Mouse (Mus musculus) mouse embryonic stem cell (cell line): ENCODE measurements around the gene Gm3409.
"Not testable (repeated sequence)": the region's sequence is repeated elsewhere in the genome, so short reads cannot be mapped to it uniquely, and the experiment has no call there.

ENCODE experiments used
- in situ Hi-C, 2 experiments: fragments of 300-500 bp; cut with MboI; formaldehyde crosslinking; loops; 1 replicate in 1 of 2; 3 replicates in 1 of 2; pipeline ENCODE4 v1.14.3; 2019 to 2020; ENCODE audit warnings: low sequenced_read_pairs in 2 of 2, low pct_unique_long_range_greater_than_20kb in 1 of 2, mixed read lengths in 1 of 2; ENCODE audit not compliant: unreplicated experiment in 1 of 2

The Gm3409 gene

DNA sequence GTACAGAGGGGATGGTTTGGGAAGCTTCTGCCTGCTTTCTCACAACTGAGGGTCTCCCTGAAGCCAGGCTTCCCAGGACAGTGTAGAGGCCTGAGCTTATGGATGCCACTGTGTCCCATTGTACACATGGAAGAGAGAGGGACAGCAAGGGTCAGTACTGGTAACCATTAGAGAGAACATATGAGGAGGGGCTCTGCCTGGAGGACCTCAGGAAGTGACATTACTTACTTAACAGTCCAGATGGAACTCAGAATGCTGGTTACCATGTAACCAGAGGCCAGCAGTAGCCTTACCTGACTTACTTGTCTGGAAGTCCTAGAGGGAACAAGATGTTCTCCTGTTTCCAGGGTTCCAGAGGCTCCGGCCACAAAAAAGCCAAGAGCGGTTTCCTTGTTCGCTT is at the start of gene Gm3409:
Gene Gm3409, plus strand, starts transcription at position 301 of the 400 bp plus-strand sequence.
- in situ Hi-C loops: not testable (repeated sequence)

DNA sequence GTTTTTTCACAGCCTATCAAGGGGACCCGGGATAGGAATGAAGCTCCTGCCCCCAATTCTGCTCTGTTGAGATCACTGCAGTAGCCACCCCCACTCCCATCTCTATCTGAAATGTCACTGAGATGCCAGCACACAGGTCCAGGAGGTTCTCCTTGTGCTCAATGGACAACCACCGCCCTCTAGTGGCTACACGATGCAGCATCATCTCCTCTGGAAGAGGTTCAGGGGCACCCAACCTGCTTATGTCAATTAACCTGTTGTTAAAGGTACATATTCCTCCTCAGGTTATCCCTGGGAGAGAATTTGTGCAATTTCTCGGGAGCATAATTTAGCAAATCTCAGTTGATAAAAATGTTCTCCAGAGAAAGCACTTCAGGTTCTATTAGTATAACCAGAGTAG is 48.5 kb upstream of the Gm3409 start:
- in situ Hi-C loops: loop anchor here in 1 of 2 experiments (25.0 kb wide), 1 partner anchor 127 kb away; no protein-coding TSS in a partner anchor

DNA sequence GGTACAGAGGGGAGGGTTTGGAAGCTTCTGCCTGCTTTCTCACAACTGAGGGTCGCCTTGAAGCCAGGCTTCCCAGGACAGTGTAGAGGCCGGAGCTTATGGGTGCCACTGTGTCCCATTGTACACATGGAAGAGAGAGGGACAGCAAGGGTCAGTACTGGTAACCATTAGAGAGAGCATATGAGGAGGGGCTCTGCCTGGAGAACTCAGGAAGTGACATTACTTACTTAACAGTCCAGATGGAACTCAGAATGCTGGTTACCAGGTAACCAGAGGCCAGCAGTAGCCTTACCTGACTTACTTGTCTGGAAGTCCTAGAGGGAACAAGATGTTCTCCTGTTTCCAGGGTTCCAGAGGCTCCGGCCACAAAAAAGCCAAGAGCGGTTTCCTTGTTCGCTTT is 46.4 kb upstream of the Gm3409 start, which contains the start of gene Gm6370:
Gene Gm6370, plus strand, starts transcription at position 301 of the 400 bp plus-strand sequence.
- in situ Hi-C loops: loop anchor here in 1 of 2 experiments (25.0 kb wide), 1 partner anchor 129 kb away; no protein-coding TSS in a partner anchor

DNA sequence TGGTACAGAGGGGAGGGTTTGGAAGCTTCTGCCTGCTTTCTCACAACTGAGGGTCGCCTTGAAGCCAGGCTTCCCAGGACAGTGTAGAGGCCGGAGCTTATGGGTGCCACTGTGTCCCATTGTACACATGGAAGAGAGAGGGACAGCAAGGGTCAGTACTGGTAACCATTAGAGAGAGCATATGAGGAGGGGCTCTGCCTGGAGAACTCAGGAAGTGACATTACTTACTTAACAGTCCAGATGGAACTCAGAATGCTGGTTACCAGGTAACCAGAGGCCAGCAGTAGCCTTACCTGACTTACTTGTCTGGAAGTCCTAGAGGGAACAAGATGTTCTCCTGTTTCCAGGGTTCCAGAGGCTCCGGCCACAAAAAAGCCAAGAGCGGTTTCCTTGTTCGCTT is 35.3 kb upstream of the Gm3409 start, which contains the start of gene 4930449I24Rik:
Gene 4930449I24Rik, plus strand, starts transcription at position 301 of the 400 bp plus-strand sequence.
- in situ Hi-C loops: not testable (repeated sequence)

DNA sequence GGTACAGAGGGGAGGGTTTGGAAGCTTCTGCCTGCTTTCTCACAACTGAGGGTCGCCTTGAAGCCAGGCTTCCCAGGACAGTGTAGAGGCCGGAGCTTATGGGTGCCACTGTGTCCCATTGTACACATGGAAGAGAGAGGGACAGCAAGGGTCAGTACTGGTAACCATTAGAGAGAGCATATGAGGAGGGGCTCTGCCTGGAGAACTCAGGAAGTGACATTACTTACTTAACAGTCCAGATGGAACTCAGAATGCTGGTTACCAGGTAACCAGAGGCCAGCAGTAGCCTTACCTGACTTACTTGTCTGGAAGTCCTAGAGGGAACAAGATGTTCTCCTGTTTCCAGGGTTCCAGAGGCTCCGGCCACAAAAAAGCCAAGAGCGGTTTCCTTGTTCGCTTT is 23.6 kb upstream of the Gm3409 start, which contains the start of gene Gm3402:
Gene Gm3402, plus strand, starts transcription at position 301 of the 400 bp plus-strand sequence.
- in situ Hi-C loops: not testable (repeated sequence)

DNA sequence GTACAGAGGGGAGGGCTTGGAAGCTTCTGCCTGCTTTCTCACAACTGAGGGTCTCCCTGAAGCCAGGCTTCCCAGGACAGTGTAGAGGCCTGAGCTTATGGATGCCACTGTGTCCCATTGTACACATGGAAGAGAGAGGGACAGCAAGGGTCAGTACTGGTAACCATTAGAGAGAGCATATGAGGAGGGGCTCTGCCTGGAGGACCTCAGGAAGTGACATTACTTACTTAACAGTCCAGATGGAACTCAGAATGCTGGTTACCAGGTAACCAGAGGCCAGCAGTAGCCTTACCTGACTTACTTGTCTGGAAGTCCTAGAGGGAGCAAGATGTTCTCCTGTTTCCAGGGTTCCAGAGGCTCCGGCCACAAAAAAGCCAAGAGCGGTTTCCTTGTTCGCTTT is 11.9 kb upstream of the Gm3409 start, which contains the start of gene Gm3404:
Gene Gm3404, plus strand, starts transcription at position 301 of the 400 bp plus-strand sequence.
- in situ Hi-C loops: not testable (repeated sequence)

DNA sequence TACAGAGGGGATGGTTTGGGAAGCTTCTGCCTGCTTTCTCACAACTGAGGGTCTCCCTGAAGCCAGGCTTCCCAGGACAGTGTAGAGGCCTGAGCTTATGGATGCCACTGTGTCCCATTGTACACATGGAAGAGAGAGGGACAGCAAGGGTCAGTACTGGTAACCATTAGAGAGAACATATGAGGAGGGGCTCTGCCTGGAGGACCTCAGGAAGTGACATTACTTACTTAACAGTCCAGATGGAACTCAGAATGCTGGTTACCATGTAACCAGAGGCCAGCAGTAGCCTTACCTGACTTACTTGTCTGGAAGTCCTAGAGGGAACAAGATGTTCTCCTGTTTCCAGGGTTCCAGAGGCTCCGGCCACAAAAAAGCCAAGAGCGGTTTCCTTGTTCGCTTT is 18.4 kb downstream of the Gm3409 start, which contains the start of gene Gm3415:
Gene Gm3415, plus strand, starts transcription at position 301 of the 400 bp plus-strand sequence.
- in situ Hi-C loops: not testable (repeated sequence)

DNA sequence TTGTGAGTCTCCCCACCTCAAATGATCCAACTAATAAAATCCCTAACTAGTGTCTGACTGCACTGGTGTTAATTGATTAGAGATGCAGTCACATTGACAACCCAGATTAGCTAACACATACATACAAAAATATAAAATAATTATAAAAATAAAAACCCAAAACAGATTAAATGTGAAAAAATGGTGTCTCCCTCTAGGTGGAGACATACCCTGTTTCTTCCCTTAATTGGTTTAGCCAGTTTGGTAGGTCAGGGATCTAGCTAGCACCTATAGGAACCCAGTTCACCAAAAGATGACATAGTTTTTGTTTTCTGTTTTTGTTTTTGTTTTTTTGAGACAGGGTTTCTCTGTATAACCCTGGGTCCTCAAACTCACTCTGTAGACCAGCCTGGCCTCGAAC is 26.8 kb downstream of the Gm3409 start:
- in situ Hi-C loops: no loop called here

DNA sequence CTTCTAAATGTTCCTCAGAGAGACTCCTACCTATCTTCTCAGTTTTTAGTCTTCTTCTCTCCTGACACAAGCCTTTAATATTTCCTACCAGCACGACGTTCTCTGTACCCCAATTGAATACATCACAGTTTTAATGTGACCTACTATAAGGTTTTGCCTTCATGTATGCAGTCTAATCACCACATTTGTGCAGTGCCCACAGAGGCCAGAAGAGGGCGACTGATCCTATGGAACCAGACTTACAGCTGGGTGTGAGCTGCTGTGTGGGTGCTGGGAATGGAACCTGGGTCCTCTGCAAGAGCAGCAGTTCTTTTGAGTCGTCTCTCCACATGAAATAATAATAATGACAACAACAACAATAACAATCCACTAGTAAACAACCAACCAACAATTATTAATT is 29.6 kb downstream of the Gm3409 start:
- in situ Hi-C loops: no loop called here

DNA sequence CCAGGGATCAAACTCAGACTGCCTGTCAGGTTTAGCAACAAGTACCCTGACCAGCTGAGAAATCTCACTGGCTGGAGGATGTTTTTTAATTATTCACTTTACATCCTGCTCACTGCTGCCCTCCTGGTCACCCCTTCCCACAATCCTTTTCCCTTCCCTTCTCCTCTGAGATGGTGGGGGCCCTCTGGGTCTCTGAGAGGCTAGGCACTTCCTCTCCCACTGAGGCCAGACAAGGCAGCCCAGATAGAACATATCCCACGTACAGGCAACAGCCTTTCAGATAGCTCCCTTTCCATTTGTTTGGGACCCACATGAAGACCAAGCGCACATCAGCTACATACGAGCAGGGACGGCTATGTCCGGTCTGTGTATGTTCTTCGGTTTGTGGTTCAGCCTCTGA is 32.7 kb downstream of the Gm3409 start:
- in situ Hi-C loops: not testable (repeated sequence)

DNA sequence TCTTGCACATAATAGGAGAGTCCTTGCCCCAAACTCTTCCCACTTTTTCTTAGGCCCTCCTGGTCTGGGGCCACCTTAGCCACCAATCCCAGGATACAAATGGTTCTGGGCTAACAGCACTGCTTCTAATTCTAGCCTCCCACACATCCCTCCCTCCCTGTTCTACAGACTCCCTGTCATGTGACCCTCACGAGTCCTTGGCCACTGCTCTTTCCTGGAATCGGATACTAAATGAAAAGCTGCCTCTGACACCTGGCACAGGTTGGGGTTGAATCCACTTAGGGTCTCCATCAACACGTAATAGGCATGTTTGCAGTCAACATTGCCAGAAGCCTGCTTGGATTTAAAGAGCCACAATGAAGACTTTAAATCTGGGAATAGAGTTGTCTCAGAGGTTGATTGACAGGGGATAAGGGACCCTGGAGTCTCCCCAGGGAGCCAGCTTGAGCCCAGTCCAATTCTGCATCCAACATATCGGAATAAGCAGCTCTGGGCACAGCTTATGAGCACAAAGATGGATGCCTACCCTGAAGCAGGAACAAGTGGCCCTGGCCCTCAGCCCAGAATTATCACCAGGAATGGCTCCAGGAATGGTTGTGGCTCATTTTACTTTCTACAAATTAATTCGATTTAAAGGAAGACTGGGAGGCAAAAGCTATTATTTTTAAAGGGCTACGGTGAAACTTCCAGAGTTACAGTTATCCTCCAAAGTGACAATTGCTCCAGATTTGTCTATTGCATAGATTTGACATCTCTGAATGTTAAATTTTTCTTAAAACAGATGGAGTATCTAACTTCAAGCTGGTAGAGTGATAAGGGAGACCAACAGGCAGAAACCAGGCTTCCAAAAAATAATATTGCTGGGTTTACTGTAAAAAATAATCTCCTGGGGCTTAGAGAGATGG is 34.6 kb downstream of the Gm3409 start:
- in situ Hi-C loops: not testable (repeated sequence)

DNA sequence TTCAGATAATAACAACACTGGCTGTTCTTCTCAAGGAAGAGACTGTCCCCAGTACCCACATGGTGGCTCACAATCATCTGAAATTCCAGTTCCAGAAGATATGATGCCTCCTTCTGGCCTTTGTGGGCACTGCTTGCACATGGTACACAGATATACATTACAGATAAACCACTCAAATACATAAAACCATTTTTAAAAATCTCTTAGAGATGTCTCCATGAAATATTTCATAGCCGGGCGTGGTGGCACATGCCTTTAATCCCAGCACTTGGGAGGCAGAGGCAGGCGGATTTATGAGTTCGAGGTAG is 35.2 kb downstream of the Gm3409 start:
- in situ Hi-C loops: not testable (repeated sequence)

DNA sequence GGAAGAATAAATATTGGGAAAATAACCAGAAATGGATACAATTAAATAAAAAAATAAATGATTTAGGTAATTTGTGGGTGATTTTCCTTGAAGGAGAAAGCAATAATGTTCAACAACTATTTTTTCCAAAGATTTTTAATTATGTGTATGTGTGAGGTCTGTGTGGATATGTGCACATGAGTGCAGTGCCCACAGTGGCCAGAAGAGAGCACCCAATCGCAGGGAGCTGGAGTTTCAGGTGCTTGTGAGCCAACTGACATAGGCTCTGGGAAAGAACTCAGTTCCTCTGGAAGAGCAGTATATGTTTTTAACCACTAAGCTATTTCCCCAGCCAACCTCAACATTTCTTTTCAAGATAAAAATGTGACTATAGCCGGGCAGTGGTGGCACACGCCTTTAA is 39.2 kb downstream of the Gm3409 start:
- in situ Hi-C loops: no loop called here

DNA sequence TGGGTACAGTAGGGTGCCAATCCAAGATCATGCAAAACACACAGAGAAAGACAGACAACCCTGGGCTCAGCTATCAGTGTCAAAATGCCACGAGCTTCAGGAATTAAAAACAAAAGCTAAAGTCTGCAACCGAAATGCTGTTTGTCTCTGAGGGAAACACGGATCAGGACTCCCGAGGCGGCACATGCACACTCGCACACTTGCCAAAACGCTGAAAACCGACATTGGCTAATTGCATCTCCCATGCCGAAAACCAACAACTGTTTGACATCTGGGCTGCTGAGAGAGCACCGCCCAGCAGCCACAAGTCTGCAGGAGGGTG is 46.7 kb downstream of the Gm3409 start:
- in situ Hi-C loops: loop anchor here in 1 of 2 experiments (10.0 kb wide), 1 partner anchor 81 kb away; no protein-coding TSS in a partner anchor

DNA sequence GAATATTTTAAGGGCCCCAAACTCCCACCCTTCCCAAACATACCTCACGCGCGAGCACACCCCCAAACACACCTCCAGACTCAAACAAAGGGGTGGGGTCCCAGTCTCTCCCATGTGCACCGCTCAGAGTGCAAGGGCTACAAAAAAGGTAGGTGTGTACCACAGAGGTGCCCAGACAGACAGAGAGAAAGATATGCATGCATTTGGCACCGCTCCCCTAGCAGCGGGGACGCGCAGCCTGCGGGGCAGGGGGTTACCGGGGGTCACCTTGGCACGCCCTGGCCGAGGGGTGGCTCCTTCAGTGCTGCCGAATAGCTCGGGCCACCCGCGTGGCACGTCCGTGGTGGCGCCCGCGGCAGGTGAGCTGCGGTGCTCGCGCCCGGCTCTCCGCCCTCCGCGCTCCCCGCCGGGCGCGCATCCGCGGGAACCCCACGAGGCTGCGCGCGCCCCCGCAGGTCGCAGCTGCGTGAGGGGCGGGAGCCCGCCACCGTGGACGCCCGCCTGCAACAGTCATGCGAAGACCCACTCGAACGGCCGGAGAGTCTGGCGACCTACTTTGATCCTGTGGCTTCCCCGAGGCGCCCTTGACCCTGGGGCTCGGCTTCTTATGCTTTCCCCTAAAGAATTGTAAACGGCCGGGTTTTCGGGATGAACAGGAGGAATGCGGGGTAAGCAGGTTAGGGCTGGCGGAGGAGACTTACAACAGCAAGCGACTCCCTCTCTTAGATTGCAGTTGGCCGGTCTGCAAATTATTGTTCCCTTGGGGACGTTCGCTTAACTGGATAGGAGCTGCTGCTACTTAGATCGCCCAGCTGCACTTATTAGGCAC is 47.2 kb downstream of the Gm3409 start, which contains the start of gene Gpr12:
Gene Gpr12, minus strand, starts transcription at position 762 of the 829 bp plus-strand sequence.
- in situ Hi-C loops: loop anchor here in 1 of 2 experiments (10.0 kb wide), 1 partner anchor 80 kb away; no protein-coding TSS in a partner anchor

DNA sequence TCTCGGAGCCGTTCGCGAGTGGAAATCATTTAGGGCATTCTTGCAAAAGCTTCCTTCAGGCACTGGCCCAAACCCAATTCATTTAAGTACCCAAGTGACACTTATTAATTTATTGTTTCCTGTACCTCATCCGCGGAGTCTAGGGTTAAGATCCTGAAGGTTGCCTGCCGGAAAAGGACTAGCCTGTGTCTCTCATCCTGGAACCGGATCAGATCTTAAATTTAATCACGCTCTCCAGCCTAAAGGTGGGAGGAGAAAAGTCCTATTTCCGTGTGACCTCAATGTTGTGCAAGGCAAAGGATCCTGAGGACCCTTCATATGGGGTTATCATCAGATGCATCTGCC is 47.8 kb downstream of the Gm3409 start:
- in situ Hi-C loops: loop anchor here in 1 of 2 experiments (10.0 kb wide), 1 partner anchor 80 kb away; no protein-coding TSS in a partner anchor

DNA sequence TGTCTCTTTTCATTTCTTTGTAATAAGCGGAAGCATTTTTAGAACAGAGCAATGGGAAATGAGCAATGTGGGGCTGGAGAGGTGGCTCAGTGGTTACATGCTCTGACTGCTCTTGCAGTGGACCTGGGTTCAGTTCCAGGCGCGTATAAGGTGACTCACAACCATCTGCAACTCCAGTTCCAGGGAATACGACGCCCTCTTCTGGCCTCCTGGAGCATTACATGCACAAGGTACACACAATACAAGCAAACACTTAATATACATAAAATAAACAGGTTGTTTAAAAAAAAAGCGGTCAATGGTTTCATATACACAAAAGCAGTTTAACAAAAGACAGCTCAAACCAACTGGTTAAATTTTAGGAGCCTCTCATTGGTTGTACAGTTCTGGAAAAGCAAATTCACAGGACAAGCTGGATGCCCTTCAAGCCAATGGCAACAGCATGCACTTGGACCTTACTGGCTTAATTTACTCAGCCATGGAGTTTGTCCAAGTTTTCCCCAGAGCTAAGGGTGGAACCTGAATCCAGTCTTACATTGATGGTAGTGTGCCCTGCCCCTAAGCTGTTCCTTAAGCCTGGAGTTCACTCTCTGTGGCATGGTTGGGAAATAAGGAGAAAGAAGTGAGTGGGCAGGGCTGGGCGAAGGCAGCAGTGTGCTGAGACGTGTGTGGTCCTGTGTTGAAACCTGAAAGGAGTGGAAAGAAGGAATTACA is 49.1 kb downstream of the Gm3409 start:
- in situ Hi-C loops: loop anchor here in 1 of 2 experiments (10.0 kb wide), 1 partner anchor 78 kb away; no protein-coding TSS in a partner anchor
